Mouse (Mus musculus) ES-Bruce4 (cell line): ENCODE results near the gene Asb2.

Experiments used
- CTCF ChIP-seq: IDR thresholded peaks from one replicate; pipeline ENCODE4 v1.8.1; 2011; ENCODE audit warnings: low read depth, low read length
- EP300 ChIP-seq: IDR thresholded peaks from 2 replicates; pipeline ENCODE4 v1.6.1; 2011; ENCODE audit warnings: low read depth, low read length; ENCODE audit not compliant: insufficient read depth
- POLR2A ChIP-seq: IDR thresholded peaks from one replicate; pipeline ENCODE4 v1.8.1; 2011; ENCODE audit warnings: low read length; ENCODE audit not compliant: insufficient read depth

DNA sequence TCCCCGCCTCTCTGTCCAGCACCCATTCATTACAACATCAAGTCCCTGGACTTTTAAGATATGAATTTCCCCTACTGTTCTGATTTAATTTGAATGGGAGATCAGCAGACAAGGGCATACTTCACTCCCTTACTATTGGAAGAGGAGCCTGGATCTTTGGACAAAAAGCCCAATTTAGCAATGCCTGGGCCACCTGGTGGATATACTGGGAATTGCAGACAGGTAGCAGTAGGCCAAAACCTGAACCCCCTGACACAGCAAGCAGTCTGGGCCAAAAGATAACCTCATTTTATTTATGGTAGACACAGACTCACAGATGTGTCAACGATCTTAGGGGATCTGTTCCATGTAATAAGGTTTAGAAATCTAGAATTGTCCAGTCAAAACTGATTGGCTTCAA is 54.2 kb downstream of the Asb2 start:
- TF ChIP-seq CTCF (peak; percentile 36), EP300 (no peak), POLR2A (no peak)
